Mouse (Mus musculus): Measurements from ENCODE around the gene Ces2e. TPM values are rescaled to one million over a fixed set of nuclear protein-coding genes. Genes with fewer than 3 reads are reported as not detected.

Ces2e gene
- total and polyA plus RNA-seq, 2 experiments from 2014 or later = not detected

- Histone ChIP-seq H3K27ac (ENCODE audit: low read depth, low read length) (no peak overlapping the region), H3K36me3 (ENCODE audit: insufficient read depth) (no peaks in the 10 kb centered on the region), H3K27me3 (ENCODE audit: insufficient read depth, low read length) (no peaks in the 10 kb centered on the region), H3K4me1 (ENCODE audit: insufficient read depth) (no peaks in the 10 kb centered on the region), H3K4me3 (ENCODE audit: low read depth, low read length) (no peak overlapping the region), H3K9ac (no peak overlapping the region), H3K4me2 (ENCODE audit: low read depth) (no peak overlapping the region), H3K9me3 (ENCODE audit: low read length) (no peaks in the 10 kb centered on the region)
- ATAC-seq (no peak), DNase-seq (no peak)
- TF ChIP-seq CTCF (IDR thresholded peaks at IDR 0.05; ENCODE audit: low read depth) = no peak
- 82% methylated on average over 2 of the region's 2 CpGs for WGBS
Observed at GRCm38 (mm10) chr8:104944665-104945064, 18.6 kb downstream of the Ces2e start.

DNA sequence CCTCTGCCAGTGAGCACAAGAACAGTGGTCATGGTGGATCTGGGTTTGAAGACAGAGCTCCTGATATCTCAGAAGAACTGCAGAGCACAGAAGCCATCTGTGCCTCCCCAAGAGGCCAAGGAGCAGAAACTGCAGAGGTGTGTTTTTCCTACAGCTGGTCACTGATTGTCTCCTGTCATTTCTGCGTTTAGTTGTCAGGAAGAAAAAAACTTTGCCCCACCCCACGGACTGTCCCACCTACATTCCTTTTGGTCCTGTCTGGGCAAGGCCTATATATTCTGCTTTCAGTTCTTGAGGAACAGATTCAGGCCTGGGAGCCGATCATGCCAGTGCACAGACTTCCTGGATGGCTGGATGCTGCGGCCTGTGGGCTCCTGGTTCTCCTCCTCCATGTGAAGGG is 21.0 kb downstream of the Ces2e start, which contains the start of gene Ces2f:
Ces2f (plus strand) TSS at position 301 of the 400 bp plus-strand sequence.
- Histone ChIP-seq H3K9ac (no peak within 1 kb of the TSS), H3K4me2 (ENCODE audit: low read depth) (no peak within 1 kb of the TSS), H3K4me1 (ENCODE audit: insufficient read depth) (no peaks in the 10 kb centered on the region), H3K27ac (ENCODE audit: low read depth, low read length) (no peak within 1 kb of the TSS), H3K9me3 (ENCODE audit: low read length) (no peaks in the 10 kb centered on the region), H3K36me3 (ENCODE audit: insufficient read depth) (no peaks in the 10 kb centered on the region), H3K27me3 (ENCODE audit: insufficient read depth, low read length) (no peaks in the 10 kb centered on the region), H3K4me3 (ENCODE audit: low read depth, low read length) (no peak within 1 kb of the TSS)
- DNase-seq (no peak), ATAC-seq (no peak)
- no peak for TF ChIP-seq CTCF (IDR thresholded peaks at IDR 0.05; ENCODE audit: low read depth)
- WGBS = 88% methylated on average over 4 of the region's 4 CpGs

DNA sequence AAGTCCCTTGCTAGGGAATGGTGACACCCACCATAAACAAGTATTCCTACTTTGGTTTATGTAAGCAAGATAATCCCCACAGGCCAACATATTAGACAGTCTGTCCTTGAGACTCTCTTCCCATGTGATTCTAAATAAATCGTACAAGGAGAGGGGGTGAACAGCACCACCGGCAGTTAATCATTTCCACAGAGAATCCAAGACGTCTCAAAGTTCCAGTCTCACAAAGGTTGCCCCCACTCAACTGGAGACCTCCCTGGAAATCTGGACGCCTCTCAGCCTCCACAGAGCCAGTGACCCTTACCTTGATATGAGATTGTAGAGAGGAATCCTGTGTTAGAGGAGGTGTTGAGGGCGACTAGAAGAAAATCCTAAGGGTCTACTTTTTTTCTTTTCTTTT is 23.0 kb downstream of the Ces2e start:
- no peaks in the 10 kb centered on the region for H3K4me1 ChIP-seq (ENCODE audit: insufficient read depth)
- H3K27ac ChIP-seq (ENCODE audit: low read depth, low read length) = no peak overlapping the region
- H3K9me3 ChIP-seq (ENCODE audit: low read length) = no peaks in the 10 kb centered on the region
- no peak overlapping the region for H3K4me3 ChIP-seq (ENCODE audit: low read depth, low read length)
- no peak overlapping the region for H3K4me2 ChIP-seq (ENCODE audit: low read depth)
- TF ChIP-seq CTCF (IDR thresholded peaks at IDR 0.05; ENCODE audit: low read depth) = no peak
- no peaks in the 10 kb centered on the region for H3K27me3 ChIP-seq (ENCODE audit: insufficient read depth, low read length)
- ATAC-seq = no peak
- H3K36me3 ChIP-seq (ENCODE audit: insufficient read depth) = no peaks in the 10 kb centered on the region
- 85% methylated on average over 5 of the region's 5 CpGs for WGBS
- no peak for DNase-seq
- H3K9ac ChIP-seq = no peak overlapping the region

DNA sequence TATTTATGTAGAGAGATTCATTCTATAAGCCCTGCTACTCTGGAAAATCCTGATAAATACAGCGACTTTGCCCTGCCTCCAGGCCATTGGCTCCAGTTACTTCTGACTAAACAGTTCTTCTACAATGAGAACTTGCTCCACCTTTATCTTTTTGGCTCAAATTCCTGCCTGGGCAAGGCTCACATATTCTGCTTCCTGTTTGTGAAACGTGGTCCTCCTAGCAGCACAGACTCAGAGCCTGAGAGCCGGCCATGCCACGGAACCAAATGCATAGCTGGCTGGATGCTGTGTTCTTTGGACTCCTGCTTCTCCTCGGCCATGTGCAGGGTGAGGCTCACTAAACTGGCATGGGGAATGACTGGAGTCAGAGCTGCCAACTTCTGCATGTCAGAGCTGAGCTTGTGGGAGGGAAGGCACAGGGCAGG is 35.5 kb downstream of the Ces2e start, which contains the start of gene Ces2g:
Ces2g (plus strand) TSS at position 182 of the 425 bp plus-strand sequence.
- TF ChIP-seq CTCF (IDR thresholded peaks at IDR 0.05; ENCODE audit: low read depth) = no peak
- Histone ChIP-seq H3K27ac (ENCODE audit: low read depth, low read length) (no peak within 1 kb of the TSS), H3K36me3 (ENCODE audit: insufficient read depth) (no peaks in the 10 kb centered on the region), H3K4me1 (ENCODE audit: insufficient read depth) (no peaks in the 10 kb centered on the region), H3K9me3 (ENCODE audit: low read length) (no peaks in the 10 kb centered on the region), H3K27me3 (ENCODE audit: insufficient read depth, low read length) (no peaks in the 10 kb centered on the region), H3K4me3 (ENCODE audit: low read depth, low read length) (no peak within 1 kb of the TSS), H3K4me2 (ENCODE audit: low read depth) (no peak within 1 kb of the TSS), H3K9ac (no peak within 1 kb of the TSS)
- 66% methylated on average over 5 of the region's 5 CpGs for WGBS
- ATAC-seq (no peak), DNase-seq (no peak)

- H3K4me3 ChIP-seq (ENCODE audit: low read depth, low read length) = no peak overlapping the region
- no peaks in the 10 kb centered on the region for H3K27me3 ChIP-seq (ENCODE audit: insufficient read depth, low read length)
- 79% methylated on average over 8 of the region's 8 CpGs for WGBS
- no peak for DNase-seq
- H3K27ac ChIP-seq (ENCODE audit: low read depth, low read length) = no peak overlapping the region
- H3K9ac ChIP-seq = no peak overlapping the region
- no peak for ATAC-seq
- H3K9me3 ChIP-seq (ENCODE audit: low read length) = no peaks in the 10 kb centered on the region
- TF ChIP-seq CTCF (IDR thresholded peaks at IDR 0.05; ENCODE audit: low read depth) = no peak
- H3K36me3 ChIP-seq (ENCODE audit: insufficient read depth) = no peaks in the 10 kb centered on the region
- H3K4me1 ChIP-seq (ENCODE audit: insufficient read depth) = no peaks in the 10 kb centered on the region
- H3K4me2 ChIP-seq (ENCODE audit: low read depth) = no peak overlapping the region
Observed at GRCm38 (mm10) chr8:104962229-104962901, 36.3 kb downstream of the Ces2e start.

- WGBS = 83% methylated on average over 4 of the region's 4 CpGs
- Histone ChIP-seq H3K27me3 (ENCODE audit: insufficient read depth, low read length) (no peaks in the 10 kb centered on the region), H3K4me3 (ENCODE audit: low read depth, low read length) (no peak overlapping the region), H3K4me1 (ENCODE audit: insufficient read depth) (no peaks in the 10 kb centered on the region), H3K9ac (no peak overlapping the region), H3K9me3 (ENCODE audit: low read length) (no peaks in the 10 kb centered on the region), H3K27ac (ENCODE audit: low read depth, low read length) (no peak overlapping the region), H3K36me3 (ENCODE audit: insufficient read depth) (no peaks in the 10 kb centered on the region), H3K4me2 (ENCODE audit: low read depth) (no peak overlapping the region)
- DNase-seq (no peak), ATAC-seq (no peak)
- TF ChIP-seq CTCF (IDR thresholded peaks at IDR 0.05; ENCODE audit: low read depth) = no peak
Observed at GRCm38 (mm10) chr8:104963375-104963894, 37.4 kb downstream of the Ces2e start.

DNA sequence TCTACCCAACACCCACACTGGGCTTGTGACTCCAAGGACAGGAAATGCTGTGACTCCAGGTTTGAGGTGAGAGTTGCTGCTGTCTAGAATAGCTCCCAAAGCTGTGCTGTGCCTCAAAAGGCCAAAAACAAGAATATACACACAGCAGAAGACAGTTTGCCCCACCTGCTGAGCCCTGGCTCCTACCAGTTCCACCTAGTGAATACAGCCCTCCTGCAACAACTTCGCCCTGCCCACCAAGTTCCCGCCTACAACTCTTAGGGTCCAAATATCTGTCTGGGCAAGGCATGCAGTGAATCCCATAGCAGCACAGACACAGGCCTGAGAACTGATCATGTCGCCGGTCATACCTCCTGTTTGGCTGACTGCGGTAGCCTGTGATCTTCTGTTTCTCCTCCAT is 58.1 kb downstream of the Ces2e start:
- Histone ChIP-seq H3K9ac (no peak overlapping the region), H3K4me1 (ENCODE audit: insufficient read depth) (no peaks in the 10 kb centered on the region), H3K4me3 (ENCODE audit: low read depth, low read length) (no peak overlapping the region), H3K9me3 (ENCODE audit: low read length) (0 out of 2 replicates have a peak, but pooled peaks cover 3% of the 10 kb centered on the region), H3K4me2 (ENCODE audit: low read depth) (no peak overlapping the region), H3K36me3 (ENCODE audit: insufficient read depth) (no peaks in the 10 kb centered on the region), H3K27ac (ENCODE audit: low read depth, low read length) (no peak overlapping the region), H3K27me3 (ENCODE audit: insufficient read depth, low read length) (no peaks in the 10 kb centered on the region)
- DNase-seq (no peak), ATAC-seq (no peak)
- WGBS = 92% methylated on average over 5 of the region's 5 CpGs
- TF ChIP-seq CTCF (IDR thresholded peaks at IDR 0.05; ENCODE audit: low read depth) = no peak

Other genes with a start within 250 kb of the Ces2e start
- gene Ces2a, start 192.3 kb upstream of the Ces2e start, total RNA-seq (2014; rRNA removed) = not detected in 2 replicates
- not detected in 2 replicates for gene Ces2a, start 192.3 kb upstream of the Ces2e start, polyA plus RNA-seq (2015; fragmentation: Nextera tagmentation; extraction: Ambion mirVana)
- 0.23 TPM in 1 of 2 replicates, not detected in the other for gene Ces2b, start 94.7 kb upstream of the Ces2e start, total RNA-seq (2014; rRNA removed)
- gene Ces2b, start 94.7 kb upstream of the Ces2e start, polyA plus RNA-seq (2015; fragmentation: Nextera tagmentation; extraction: Ambion mirVana) = 0.14 TPM in 1 of 2 replicates, not detected in the other
- not detected in 2 replicates for gene Ces2c, start 79.2 kb upstream of the Ces2e start, total RNA-seq (2014; rRNA removed)
- gene Ces2c, start 79.2 kb upstream of the Ces2e start, polyA plus RNA-seq (2015; fragmentation: Nextera tagmentation; extraction: Ambion mirVana) = 0.16 TPM in 1 of 2 replicates, not detected in the other
- gene Ces2f, start 21.1 kb downstream of the Ces2e start, total RNA-seq (2014; rRNA removed) = not detected in 2 replicates
- not detected in 2 replicates for gene Ces2f, start 21.1 kb downstream of the Ces2e start, polyA plus RNA-seq (2015; fragmentation: Nextera tagmentation; extraction: Ambion mirVana)
- gene Ces2g, start 35.5 kb downstream of the Ces2e start, total RNA-seq (2014; rRNA removed) = 0.31 and 0.76 TPM in 2 replicates
- gene Ces2g, start 35.5 kb downstream of the Ces2e start, polyA plus RNA-seq (2015; fragmentation: Nextera tagmentation; extraction: Ambion mirVana) = 0.08 and 0.20 TPM in 2 replicates
- not detected in 2 replicates for gene Ces2h, start 74.6 kb downstream of the Ces2e start, total RNA-seq (2014; rRNA removed)
- not detected in 2 replicates for gene Ces2h, start 74.6 kb downstream of the Ces2e start, polyA plus RNA-seq (2015; fragmentation: Nextera tagmentation; extraction: Ambion mirVana)
- gene Ces3a, start 122.3 kb downstream of the Ces2e start, total RNA-seq (2014; rRNA removed) = not detected in 2 replicates
- gene Ces3a, start 122.3 kb downstream of the Ces2e start, polyA plus RNA-seq (2015; fragmentation: Nextera tagmentation; extraction: Ambion mirVana) = not detected in 2 replicates
- gene Ces3b, start 157.5 kb downstream of the Ces2e start, total RNA-seq (2014; rRNA removed) = not detected in 2 replicates
- not detected in 2 replicates for gene Ces3b, start 157.5 kb downstream of the Ces2e start, polyA plus RNA-seq (2015; fragmentation: Nextera tagmentation; extraction: Ambion mirVana)
- 0.10 TPM in 1 of 2 replicates, not detected in the other for gene Ces4a, start 205.5 kb downstream of the Ces2e start, total RNA-seq (2014; rRNA removed)
- 0.05 TPM in 1 of 2 replicates, not detected in the other for gene Ces4a, start 205.5 kb downstream of the Ces2e start, polyA plus RNA-seq (2015; fragmentation: Nextera tagmentation; extraction: Ambion mirVana)
- 56.4 and 65.6 TPM in 2 replicates for gene Cbfb, start 244.4 kb downstream of the Ces2e start, total RNA-seq (2014; rRNA removed)
- gene Cbfb, start 244.4 kb downstream of the Ces2e start, polyA plus RNA-seq (2015; fragmentation: Nextera tagmentation; extraction: Ambion mirVana) = 23.5 and 29.9 TPM in 2 replicates

All from forebrain, postnatal 0 days (tissue).